Mouse (Mus musculus): ENCODE measurements at regions not wholly inside any gene's neighbourhood (a gene's known extent, or its start where the extent isn't known, plus 50 kb on each side); places are given as distances from the start of the nearest gene placed in this dataset.

- DNase-seq (ENCODE audit: low read depth, low spot score), result no peak
Observed at GRCm38 (mm10) chr9:26383996-26384395, 349.5 kb upstream of the B3gat1 start.

DNA sequence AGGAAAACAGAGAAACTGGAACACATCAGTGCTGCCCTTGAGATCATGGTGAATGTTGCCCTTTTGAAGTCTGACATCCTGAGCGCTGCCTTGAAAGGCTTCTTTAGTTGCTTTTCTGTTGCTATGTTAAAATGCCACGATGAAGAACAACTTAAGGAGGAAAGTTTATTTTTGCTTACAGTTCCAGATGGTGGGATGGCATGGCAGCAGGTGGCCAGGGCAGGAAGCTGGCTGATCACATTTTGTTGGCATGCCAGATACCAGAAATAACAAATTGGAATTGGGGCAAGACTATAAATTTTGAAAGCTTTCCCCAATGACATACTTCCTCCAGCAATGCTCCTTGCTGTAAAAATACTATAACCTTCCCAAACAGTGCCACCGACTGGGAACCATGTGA lies 334.9 kb upstream of the B3gat1 start:
- no peak for DNase-seq (ENCODE audit: low read depth, low spot score)

- no peak for DNase-seq (ENCODE audit: low read depth, low spot score)
Observed at GRCm38 (mm10) chr9:26422897-26423823, 310.4 kb upstream of the B3gat1 start.

- DNase-seq (ENCODE audit: low read depth, low spot score), result no peak
Observed at GRCm38 (mm10) chr9:26435507-26435906, 298.0 kb upstream of the B3gat1 start.

DNA sequence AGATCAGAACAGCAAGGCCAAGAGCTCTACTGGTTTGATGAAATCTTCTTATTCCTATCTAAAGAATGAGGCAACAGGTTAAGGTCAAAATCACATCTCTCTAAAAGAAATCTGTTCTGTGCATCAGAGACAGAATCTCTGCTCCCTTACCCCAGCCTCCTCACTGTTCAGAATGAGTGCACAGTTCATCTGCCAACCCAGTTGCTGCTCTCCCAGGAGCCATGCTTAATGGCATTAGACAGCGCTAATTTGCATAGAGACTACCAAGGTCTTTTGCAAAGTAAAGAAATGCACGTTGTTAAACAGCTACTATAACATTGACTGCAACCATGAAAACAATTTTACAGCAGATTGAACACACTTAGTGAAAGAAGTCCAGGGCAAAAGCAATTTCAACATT lies 296.3 kb upstream of the B3gat1 start:
- DNase-seq (ENCODE audit: low read depth, low spot score), result no peak

DNA sequence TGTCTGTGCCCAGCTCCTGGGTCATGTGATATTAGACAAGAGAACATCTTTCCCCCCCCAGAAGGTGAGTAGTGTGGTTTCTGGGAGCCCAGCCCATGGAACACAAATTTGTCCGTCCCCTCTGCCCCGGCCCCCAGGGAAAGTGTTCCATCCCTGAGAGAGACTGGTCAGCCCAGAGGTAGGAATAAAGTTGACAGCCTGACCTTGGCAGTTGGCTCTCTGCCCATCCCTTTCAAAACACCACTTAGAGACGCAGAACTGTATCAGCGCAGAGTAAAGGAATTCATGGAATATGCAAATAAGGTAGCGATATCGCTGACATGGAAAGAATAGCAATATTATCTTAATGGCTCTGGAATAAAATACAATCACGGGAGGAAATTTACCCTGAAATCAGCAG lies 279.6 kb upstream of the B3gat1 start:
- DNase-seq (ENCODE audit: low read depth, low spot score), result no peak

- no peak for DNase-seq (ENCODE audit: low read depth, low spot score)
Observed at GRCm38 (mm10) chr9:26461081-26461480, 272.4 kb upstream of the B3gat1 start.

DNA sequence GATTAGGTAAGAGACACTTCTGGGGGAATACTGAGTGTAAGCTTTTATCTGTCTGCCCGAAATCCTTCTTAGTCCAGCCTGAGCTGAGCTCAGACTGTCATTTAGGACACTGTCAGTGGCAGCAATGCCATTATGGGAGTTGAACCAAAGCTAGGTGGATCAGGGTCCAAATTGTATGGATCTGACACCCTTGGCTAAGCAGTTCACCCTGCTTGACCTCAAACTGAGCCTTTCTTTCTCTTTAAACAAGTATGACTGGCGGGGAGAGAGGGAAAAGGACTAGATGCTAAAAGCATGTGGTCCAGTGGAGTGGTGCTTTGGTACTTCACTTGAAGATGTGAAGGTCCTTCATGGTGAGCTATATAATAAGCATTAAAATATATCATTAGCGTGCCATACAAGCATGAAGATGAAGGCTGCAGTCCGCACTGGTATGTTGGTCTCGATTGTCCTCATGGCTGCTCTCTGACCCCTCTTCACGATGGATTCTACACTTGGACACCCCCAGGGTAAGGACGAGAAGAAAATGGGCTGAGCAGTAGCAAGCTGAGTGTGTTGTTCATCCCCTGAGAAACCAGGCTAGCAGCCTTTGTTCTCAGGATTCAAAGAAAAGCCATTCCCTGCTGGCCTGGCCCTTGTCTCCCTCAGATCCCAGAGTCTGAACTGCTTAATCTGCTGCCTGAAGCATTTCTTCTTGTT lies 262.7 kb upstream of the B3gat1 start:
- no peak for DNase-seq (ENCODE audit: low read depth, low spot score)

- no peak for DNase-seq (ENCODE audit: low read depth, low spot score)
Observed at GRCm38 (mm10) chr9:26476341-26476740, 257.2 kb upstream of the B3gat1 start.

DNA sequence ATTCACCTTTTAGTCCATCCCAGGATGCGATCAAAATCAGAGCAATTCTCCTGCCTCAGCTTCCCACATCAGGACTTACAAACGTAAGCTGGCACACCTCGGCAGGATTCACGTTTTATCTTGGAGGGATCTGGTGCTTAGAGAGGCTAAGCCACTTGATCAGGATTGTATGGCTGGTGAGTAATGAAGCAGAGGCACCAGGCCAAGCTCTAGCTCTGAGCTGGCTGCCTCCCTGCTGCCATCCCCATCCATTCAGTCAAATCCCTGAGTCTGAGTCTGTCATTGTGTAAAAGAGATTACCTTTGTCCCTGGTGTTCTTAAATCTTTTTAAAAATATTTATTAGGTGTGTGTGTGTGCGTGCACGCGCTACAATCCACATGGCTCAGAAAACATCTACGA lies 252.6 kb upstream of the B3gat1 start:
- no peak for DNase-seq (ENCODE audit: low read depth, low spot score)

- DNase-seq (ENCODE audit: low read depth, low spot score), result no peak
Observed at GRCm38 (mm10) chr9:26481890-26482289, 251.6 kb upstream of the B3gat1 start.

DNA sequence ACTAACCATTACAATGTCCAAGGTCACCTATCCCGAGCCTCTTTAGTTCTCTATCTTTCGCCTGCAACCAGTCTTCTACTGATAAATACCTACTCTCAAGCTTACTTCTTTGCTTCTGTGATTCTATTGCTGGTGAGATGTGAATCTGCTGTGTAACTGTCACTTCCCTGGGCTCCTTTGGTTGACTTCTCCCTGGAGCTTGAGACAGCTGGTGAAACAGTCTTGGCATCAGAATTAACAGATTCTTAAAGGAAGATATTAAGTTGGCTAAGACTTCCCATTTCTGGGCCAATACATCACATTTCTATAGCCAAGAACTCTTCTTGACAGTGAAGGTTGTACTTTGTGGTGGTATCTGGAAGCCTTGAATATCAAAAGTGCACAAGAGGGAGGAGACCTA lies 239.8 kb upstream of the B3gat1 start:
- no peak for DNase-seq (ENCODE audit: low read depth, low spot score)

GRCm38 (mm10) chr9:26502027-26502426 lies 231.5 kb upstream of the B3gat1 start:
- DNase-seq (ENCODE audit: low read depth, low spot score), result no peak

DNA sequence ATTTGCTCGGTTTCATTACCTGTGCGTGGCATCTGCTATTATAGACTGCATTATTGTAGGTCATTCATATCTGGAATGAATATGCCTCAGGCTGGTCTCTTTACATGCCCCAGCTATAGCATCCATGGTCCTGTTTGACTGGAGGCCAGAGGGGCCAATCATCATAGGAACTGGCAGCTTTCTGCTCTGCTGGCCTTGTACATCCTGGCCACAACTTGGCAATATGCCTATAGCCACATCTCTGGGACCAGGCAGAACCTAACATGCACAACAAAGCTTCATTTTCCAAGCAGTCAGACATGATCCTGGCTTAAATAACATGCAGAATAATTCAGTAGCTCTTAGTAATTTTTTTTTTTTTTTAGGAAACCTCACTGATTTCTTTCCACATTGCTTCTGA lies 227.6 kb upstream of the B3gat1 start:
- DNase-seq (ENCODE audit: low read depth, low spot score), result no peak

DNA sequence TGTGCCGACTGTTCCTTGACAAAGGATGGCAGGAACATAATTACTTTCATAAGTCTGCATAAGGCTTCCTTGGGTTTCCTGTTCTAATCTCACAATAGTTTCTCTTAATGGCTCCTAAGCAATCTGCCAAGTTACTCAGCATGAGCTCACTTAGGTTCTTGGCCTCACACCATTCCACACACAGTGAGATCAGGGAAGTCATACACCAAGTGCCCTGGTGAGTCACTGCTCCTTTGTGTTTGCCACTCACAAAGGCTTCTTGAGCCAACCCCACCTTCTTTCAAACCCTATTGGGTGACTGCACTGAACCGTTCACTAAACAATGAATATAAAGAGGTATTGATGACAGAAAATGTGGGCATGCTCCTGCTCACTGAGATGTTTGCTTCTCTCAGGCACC lies 214.9 kb upstream of the B3gat1 start:
- DNase-seq (ENCODE audit: low read depth, low spot score), result no peak

- no peak for DNase-seq (ENCODE audit: low read depth, low spot score)
Observed at GRCm38 (mm10) chr9:26519581-26520501, 213.7 kb upstream of the B3gat1 start.

DNA sequence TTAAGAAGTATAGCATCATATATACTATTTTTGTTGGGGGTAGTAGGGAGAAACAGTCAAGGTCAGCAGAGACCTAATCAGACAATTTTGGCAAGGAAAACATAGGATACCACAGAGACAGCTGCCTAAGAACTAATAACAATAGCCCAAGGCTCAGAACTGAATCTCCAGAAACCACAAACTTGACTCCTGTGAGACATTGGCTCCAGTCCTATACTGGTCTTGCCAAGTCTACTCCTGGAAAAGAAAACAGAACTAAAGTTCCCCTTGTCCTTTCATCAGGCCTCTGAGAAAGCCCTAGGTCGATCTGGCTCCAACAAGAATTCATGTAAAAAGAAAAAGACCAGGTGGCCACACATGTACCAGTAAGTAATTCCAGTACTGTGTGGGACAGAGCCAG lies 209.4 kb upstream of the B3gat1 start:
- DNase-seq (ENCODE audit: low read depth, low spot score), result no peak

GRCm38 (mm10) chr9:26528761-26529160 lies 204.8 kb upstream of the B3gat1 start:
- DNase-seq (ENCODE audit: low read depth, low spot score), result no peak

DNA sequence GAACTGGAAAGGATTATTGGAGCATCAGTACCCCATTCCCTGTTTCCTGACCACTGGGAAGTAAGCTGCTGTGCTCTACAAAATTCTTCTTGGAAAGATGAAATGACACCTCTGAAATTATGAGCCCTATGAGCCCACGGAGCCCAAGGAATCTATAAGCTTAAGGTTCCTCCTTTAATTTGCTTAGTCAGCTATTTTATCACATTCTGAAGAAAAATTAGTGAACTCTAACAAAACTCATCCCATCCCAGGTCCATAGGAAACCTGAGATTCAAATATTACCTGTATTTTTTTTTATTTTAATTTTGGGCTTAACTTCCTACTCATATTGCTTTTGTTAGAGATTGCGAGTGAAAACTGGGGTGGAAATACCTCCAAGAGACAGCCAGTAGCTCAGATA lies 194.5 kb upstream of the B3gat1 start:
- DNase-seq (ENCODE audit: low read depth, low spot score), result no peak

GRCm38 (mm10) chr9:26548328-26548922 lies 185.1 kb upstream of the B3gat1 start:
- no peak for DNase-seq (ENCODE audit: low read depth, low spot score)

GRCm38 (mm10) chr9:26549118-26549517 lies 184.4 kb upstream of the B3gat1 start:
- DNase-seq (ENCODE audit: low read depth, low spot score), result no peak

- no peak for DNase-seq (ENCODE audit: low read depth, low spot score)
Observed at GRCm38 (mm10) chr9:26549551-26549950, 184.0 kb upstream of the B3gat1 start.

Data from retina, postnatal 7 days (tissue).